Mouse (Mus musculus) telencephalon, adult 2 months (tissue): ENCODE results near the gene Cd59b.

Experiments
- DNase-seq: peaks from one replicate; pipeline ENCODE4 v3.0.0-alpha.2; 2011; ENCODE audit warnings: low read depth, low spot score

The Cd59b gene

DNA sequence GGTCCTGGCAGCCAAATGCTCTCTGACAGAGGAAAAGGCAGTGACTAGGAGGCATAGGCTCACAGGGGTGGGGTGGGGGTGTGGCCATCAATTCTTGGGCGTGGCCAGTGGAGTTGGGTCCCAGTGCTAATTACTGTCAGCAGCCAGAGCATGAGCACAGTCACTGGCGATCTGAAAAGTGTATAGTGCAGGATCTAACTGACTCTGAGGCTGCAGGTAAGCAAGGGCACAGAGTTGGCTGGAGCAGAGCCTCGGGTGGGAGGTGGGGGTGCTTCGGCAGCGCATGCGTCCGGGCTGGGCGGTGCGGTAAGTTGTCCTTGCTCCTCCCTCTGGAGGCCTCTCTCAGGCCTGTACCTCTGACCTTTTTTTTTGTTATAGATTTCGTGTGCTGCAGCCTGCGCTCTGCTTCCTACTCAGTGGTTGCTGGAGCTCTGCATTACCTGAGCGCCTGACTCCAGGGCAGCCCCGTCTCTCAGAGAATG is at the start of gene Cd59b:
Gene Cd59b (plus strand): TSS at position 146 of the 482 bp plus-strand sequence.
- no peak for DNase-seq

DNA sequence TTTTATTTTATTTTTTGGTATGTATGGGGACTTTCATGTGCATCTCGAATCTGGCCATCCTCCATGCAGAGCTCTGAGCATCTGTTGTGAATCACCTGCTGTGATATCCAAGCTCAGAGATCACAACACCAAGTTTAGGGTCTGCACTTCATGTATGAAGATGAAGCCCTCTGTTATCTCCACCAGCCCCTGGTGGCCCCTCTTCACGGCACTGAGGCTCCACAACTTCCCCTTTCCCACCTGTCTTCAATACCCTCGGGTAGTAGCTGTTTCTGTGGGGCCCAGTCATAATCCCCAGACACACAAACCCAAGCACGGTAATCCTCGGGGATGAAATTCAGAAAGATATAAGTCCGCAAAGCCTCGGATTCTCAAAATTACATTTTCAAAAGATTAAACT is 46.6 kb upstream of the Cd59b start:
- DNase-seq: no peak

DNA sequence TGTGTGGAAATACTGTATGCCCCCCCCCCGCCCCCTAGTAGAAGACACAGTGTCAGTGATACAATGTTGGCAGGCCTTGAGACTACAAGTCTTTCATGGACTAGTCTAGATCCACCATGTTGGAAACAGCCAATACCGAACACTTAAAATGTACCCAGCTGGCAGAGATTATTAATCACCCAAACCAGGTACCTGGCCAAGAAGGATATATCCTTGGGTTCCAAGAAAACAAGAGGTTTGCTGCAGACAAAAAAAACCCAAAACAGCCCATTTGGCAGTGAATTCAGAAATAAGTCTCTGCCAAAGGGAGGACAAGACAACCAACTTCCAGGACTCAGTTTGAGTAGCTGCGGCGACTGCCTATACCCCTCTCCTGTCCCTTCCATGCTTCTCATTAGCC is 45.0 kb upstream of the Cd59b start:
- no peak for DNase-seq

DNA sequence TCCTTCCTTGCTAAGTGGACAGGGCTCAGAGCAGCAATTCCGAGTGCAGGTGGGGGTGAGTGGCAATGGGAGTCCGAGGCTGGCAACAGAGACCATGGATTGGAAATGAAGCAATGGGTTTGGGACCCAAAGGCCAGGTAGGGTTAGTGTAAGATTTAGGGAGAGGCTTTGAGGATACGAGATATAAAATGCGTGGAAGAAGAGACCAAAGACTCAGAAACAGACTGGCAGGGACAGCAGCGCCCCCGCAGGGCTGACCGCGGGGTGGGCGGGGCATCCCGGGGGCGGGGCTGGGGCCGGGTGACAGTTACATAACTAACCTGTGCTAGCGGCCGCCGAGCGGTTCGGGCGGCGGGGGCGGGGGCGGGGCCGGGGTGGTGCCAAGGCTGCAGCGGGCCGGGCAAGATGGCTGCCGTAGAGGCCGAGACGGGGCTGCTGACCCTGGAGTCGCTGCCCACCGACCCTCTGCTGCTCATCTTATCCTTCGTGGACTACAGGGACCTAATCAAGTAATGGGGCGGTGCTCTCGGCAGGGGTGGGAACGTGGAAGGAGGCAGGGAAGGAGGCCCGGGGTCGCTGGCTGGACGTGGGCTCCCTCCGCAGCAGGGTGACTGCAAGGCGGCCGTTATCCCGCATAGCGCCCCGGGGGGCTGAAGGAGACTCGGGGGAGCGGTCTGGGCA is 42.1 kb upstream of the Cd59b start, which contains the start of gene Fbxo3:
Gene Fbxo3 (plus strand): TSS at position 264 of the 681 bp plus-strand sequence.
- no peak for DNase-seq

DNA sequence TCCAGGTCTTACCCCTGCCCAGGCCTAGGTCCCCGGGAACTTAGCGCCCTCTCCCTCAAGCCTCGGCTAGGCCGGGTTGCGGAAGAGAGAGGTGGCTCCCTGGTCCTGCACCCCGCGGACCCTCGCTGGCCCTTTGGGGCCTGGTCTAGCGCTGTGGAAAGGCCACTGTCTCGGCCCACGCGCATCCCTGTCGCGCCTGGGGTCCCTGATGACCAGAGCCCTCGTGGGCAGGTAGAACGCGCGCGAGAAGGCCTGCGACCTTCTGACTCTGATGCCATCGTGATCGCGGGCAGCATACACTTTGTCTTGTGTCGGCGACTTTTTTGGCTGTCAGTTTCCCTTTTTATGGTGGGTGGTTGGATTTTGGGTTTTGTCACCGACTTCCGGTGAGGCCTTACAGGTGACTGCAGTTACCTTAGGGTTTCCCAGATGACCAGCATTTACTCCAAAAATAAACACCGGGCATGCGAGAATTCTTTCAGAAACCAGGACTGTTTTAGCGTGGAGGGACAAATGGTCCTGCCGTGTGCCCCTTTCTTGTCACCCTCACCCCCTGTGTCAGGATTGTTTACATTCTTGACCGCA is 41.4 kb upstream of the Cd59b start, which contains the start of gene 4931422A03Rik:
Gene 4931422A03Rik (minus strand): TSS at position 223 of the 585 bp plus-strand sequence.
- DNase-seq: no peak

DNA sequence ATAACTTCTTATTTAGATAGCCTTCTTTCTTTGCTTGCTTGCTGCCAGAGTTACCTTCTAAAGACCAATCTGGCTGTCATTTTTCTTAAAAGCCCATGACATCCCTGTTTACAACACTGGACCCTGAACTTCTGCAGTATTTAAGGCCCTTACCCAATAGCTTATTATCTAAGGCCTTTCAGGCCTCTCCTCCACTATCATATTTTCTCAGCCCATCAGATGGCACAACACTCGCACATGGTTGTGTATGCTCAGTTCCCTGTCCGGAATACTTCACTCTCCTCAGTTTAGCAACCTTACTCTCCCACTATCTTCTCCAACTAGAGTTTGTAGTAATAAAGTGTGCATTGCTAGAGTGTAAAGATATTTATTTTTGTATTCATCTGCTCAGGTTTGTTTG is 40.6 kb upstream of the Cd59b start:
- no peak for DNase-seq

DNA sequence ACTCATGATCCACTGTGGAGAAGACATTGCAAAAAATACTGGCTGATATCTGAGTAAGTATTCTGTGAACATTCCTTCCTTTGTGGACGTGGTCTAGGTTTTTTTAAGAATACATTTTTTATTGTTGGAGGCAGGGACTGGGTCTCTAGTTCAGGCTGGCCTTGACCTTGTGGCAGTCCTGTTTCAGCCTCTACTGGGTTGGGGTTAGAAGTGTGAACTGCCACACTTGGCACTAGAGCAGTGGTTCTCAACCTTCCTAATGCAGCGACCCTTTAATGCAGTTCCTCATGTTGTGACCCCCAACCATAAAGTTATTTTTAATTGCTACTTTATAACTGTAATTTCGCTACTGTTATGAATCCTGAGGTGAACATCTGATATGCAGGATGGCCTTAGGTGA is 39.3 kb upstream of the Cd59b start:
- no peak for DNase-seq

DNA sequence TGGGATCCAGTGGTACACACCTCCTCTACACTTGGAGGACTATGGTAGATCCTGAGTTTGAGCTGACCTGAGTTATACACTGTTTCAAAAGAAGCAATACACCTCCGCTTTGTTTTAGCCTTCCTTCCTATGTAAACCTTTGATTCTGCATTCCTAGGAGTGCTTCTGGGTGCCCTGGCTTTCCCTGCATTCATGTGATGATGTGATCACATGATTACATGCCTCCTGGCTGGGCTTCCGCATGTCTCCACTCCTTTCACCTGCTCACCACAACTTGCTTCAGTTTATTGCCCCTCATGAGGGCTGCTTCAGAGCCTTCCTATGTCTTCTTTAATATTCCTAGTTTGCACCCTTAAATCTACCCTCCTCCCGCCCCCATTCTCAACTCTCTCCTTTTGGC is 37.6 kb upstream of the Cd59b start:
- DNase-seq: no peak

DNA sequence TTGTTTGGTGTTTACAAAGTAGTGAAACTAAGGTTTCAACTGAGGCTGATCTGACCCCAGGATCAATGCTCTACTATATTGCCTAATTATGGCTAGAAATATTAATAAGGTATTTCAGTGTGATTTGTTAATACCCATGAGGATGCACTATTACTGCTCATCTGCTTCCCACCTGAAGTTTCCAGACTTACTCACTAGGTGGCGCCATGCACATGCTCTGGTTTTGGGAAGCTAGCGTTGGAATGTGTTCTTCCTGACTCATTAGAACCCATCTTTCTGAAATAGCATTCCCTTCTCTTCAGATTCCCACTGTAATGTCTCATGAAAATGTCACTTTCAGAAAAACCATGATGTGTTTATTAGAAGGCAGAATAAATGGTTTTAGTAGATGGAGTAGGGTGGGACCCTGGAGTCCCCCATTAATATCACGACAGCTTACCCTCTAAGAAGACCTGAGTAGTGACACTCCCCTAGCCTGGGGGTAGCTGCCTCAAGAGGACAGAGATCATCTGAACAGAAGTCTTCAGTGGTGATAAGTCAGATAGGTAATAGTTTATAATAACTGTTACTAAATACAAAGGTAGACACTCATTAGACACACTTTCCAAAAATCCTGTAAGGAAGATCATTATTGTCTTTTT is 34.7 kb upstream of the Cd59b start:
- DNase-seq: no peak

DNA sequence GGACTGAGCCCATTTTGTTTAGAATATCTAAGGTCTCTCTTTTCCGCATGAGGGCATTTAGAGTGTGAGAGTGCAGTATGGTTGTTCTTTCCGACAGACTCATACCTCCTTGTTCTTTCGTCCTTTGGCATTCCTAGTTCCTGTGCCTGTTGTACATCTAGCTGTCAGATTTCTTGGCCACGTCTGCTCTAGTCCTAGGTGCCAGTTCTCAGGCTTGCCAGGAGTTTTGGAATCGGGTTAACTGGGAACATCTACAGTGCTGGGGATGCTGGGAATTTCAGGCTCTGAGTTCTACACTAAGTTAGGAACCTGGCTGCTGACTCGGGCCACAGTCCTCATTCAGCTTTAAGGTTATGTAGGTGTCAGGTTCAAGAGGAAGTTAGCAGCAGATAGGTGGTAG is 34.1 kb upstream of the Cd59b start:
- no peak for DNase-seq

DNA sequence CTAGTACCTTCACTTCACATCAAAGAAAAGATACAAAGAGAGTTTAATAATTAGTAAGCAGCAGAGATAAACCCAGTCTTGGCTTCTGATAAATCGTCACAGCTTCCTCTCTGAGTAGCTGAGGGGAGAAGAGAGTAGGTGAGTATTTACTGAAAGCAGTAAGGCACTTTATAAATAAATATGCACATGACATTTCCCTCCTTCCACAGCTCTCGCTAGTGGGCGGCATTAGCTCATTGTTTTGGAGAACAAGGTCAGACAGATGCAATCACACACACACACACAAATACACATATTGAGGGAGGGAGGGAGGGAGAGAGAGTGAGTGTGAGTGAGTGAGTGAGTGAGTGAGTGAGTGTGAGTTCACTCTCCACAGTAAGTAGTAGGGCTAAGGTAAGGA is 33.3 kb upstream of the Cd59b start:
- no peak for DNase-seq

DNA sequence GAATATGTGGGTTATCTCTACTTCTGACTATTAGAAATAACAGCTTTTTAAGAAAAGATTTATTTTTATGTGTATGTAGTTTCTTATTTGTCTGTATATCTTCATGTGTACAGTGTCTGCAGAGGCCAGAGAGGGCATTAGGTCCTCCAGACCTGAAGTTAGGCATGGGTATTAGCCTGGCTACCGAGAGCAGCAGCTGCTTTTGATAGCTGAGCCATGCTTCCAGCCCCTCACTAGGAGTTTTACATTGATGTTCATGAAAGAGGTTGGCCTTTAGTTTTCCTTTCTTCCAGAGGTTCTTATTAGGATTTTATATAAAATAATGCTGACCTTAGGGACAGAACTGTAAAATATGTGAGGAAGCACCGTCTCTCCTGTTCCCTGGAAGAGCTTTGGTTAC is 31.4 kb upstream of the Cd59b start:
- no peak for DNase-seq

DNA sequence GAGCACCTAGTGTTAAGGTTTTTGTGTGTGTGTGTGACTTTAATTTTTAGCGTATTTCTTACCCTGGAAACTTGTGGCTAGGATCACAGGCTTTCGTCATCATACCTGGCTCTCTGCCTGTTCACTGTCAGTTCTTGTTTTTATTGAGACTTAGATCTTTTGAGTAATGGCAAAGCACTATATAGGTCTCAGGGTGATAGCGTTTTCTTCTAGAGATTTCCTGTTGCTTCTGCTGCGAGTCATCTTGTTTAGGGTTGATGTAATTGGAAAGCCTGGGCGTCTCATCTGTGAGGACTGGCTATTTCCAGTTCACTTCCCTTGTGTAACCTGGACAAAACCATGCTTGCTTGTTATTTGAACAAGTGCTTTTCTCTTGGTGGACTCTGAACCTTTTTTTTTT is 28.0 kb upstream of the Cd59b start:
- DNase-seq: no peak

DNA sequence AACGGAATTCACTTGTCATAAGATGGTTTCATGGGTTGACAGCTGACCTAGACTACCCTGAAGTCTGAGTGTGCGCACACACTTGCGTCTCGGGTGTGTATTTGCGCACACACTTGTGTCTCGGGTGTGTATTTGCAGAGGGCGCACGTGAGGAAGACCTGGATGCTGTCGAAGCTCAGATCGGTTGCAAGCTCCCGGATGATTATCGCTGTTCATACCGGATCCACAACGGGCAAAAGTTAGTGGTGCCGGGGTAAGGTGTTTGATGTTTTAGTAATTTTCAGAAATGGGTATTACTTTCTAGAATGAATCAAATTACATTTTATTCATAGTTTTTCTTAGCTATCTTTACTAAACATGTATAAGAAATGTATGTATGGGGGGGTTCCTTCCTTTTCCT is 26.9 kb upstream of the Cd59b start:
- DNase-seq: no peak

DNA sequence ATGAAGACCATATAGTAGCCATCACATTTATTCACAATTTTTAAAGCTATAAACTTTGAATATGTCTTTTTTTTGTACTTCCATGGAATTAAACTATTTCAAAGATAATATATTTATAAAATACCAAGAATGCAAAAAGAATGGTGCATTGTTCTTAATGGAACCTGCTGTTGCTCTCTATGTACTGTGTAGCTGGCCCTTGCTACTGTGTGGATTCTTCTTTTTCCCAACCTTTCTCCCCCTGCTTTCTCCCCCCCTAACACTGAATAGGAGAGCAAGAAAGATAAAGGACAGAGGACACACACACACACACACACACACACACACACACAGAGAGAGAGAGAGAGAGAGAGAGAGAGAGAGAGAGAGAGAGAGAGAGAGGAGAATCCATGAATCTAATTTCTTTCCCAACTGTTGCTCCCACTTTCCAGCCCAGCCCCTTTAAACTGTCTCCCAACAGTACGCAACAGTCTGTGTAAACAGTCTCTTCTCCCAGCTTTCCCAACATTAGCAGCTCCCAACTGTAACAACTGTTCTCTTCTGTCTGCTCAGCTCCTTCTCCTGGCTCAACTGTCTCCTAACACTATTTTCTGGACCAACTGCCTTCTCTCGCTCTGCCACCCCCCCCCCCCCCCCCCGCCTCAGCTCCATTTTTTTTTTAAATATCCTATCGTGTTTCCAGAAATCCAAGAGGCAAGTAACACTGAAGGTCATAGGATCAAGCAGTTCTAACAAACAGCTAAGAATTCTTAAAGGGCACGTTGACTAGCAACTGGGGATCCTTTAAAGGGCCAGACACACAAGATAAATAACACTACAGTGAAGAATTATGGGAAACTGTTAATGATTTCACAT is 25.8 kb upstream of the Cd59b start:
- DNase-seq: no peak

DNA sequence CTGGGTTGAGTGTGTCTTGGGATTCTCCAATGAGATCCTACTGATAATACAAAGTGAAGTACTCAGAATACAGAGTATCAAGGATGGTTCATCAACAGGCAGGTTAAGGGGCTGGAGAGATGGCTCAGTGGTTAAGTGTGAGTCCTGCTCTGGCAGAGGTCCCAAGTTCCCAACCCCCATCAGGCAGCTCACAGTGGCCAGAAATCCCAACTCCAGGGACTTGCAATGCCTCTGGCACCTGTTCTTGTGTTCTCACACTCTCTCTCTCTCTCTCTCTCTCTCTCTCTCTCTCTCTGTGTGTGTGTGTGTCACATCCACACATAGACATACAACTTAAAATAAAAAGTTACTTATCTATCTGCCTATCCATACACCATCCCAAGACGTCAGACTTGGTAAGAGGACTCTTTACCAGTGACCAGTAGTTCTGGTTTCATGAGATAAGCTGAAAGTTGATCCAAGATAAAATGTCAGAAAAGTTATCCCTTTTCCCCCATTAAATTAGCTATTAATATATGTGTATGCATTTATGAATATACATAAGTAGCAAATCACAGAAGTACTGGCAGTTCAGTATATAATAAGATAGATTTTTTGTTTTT is 25.1 kb upstream of the Cd59b start:
- no peak for DNase-seq

DNA sequence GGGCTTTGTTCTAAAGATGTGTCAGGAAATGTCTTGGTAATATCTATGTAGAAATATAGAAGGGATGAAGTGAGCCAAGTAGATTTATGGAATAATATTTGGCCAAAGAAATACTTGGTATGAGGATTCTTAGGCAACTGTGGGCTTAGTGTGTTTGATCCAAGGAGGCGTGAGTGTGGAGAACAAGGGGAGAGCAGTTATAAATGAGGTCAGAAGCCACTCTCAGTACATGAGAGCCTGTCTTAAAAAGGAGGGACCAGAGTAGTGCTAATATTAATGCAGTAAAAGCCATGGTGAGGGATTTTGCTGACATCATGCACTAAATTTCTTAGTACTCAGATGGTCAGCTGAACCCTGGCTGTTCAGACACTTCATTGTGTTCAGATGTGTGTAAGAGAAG is 11.3 kb upstream of the Cd59b start:
- DNase-seq: no peak

DNA sequence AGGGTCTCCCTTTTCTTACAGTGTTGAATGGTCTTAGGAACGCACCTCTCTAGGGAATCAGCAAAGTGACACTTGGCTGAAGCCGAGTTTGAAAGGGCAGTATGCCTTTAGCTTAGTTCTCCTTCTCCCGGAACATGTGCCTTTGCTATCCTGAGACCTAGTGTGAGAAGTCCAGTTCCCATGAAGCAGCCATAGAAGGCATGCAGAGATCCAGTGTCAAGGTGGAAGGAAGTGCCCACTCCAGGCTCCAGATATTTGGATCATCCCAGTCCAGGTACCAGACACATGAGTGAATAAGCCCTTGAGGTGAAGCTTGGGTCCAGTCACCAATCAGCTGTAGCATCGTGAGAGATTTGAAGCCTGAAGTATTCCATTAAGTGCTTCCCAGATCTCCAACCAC is 10.7 kb upstream of the Cd59b start:
- DNase-seq: no peak

DNA sequence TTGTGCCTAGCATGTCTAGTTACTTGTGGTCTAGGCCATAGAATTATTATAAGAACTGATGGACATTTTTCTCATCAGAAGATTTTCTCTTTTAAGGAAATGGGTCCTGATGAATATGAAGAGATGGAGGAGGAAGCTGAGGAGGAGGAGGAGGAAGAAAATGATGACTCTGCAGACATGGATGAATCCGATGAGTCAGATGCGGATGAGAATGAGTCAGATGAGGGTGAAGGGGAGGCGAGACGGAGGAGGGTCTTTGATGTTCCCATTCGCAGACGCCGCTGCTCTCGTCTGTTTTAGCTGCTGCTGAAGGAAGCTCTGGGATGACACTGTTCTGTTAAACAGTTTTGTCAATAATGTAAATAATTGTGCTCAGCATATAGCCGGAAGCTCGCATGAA is 9.9 kb upstream of the Cd59b start:
- no peak for DNase-seq

DNA sequence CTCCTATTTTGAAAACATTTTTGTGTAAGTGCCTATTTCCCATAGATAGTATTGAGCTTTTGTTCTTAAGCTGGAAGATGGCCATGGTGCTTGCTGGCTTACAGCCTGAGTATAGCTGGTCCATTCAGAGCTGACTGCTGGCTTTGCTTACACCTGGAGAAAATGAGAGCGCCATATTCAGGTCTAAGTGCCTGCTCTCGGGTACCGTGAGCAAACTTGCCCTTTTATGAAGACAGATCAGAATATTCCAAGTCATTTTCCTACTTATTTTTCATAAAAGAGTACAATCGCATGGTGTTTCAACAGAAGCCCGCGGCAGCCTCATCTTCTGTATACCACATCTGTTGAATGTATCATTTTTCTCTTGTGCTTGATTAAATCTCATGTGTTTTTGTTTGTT is 8.7 kb upstream of the Cd59b start:
- no peak for DNase-seq

DNA sequence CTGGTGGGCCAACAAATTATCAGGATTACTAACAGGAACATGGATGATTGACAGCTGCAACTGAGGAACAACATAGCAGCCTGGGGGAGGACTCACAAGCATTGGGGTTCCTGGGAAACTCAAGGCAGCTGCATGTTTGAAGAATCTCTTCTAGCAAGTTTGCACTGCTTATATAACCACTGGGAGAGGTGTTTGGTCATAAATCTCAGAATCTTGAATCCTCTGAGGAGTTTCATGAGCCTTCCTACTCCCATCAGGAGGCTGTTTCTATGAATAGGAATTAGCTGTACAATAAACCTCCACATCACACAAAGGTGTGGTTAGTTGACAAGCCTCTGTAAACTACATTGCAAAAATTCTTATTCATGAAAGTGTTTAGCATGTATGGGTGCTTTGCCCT is 7.0 kb upstream of the Cd59b start:
- DNase-seq: peak; percentile 12

DNA sequence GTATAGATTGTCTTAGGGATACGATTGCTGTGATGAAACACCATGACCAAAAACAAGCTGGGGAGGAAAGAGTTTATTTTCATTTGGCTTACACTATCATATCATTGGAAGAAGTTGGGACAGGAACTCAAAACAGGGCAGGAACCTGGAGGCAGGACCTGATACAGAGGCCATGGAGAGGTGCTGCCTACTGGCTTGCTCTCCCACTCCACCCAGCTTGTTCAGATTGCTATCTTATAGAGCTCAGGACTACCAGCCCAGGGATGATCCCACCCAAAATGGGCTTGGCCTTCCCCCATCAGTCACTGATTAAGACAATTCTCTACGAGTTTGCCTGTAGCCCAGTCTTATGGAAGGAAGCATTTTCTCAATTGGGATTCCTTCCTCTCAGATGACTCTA is 5.5 kb upstream of the Cd59b start:
- no peak for DNase-seq
